Mouse (Mus musculus) embryonic fibroblast, embryonic 13.5 days (primary cell): ENCODE results near the gene Sdk2.

Source experiments
- CTCF ChIP-seq: IDR thresholded peaks from 2 replicates; pipeline ENCODE4 v1.5.1; 2011; ENCODE audit warnings: mild to moderate bottlenecking, control low read depth, low read length, moderate library complexity, borderline replicate concordance; ENCODE audit not compliant: insufficient read depth
- POLR2A ChIP-seq: IDR thresholded peaks from 2 replicates; pipeline ENCODE4 v1.6.1; 2011; ENCODE audit warnings: low read depth, mild to moderate bottlenecking, control low read depth, low read length, moderate library complexity

- TF ChIP-seq POLR2A (no peak), CTCF (no peak)
These were observed 66.8 kb downstream of the Sdk2 start for GRCm38 (mm10) chr11:114000051-114000450.
